Mouse (Mus musculus) bone marrow macrophage, adult 2 months (primary cell): ENCODE data around the gene Ip6k2.

Source experiments
- CTCF ChIP-seq: IDR thresholded peaks from 2 replicates; pipeline ENCODE4 v1.5.1; 2012; ENCODE audit warnings: low read depth, mild to moderate bottlenecking, low read length, moderate library complexity
- POLR2A ChIP-seq: IDR thresholded peaks from 2 replicates; pipeline ENCODE4 v1.6.1; 2012; ENCODE audit warnings: mild to moderate bottlenecking, low read depth, low read length, borderline replicate concordance

GRCm38 (mm10) chr9:108845390-108845789, 61.8 kb downstream of the Ip6k2 start:
- TF ChIP-seq CTCF (no peak), POLR2A (no peak)
